Mouse (Mus musculus) heart, adult 8-10 months (tissue): Measurements from ENCODE around the gene Coil. TPM values are rescaled to one million over a fixed set of nuclear protein-coding genes. Genes with fewer than 3 reads are reported as not detected.

Source experiments
- DNase-seq: peaks from one replicate; pipeline ENCODE4 v3.0.0; 2022; ENCODE audit warnings: low spot score
- total RNA-seq, 4 experiments: library from RNA; stranded (reverse); gene quantifications; 2 replicates each; pipeline ENCODE4 v1.2.4; 2022

Coil gene
- 1 to 10 TPM; 4.2 to 5.4 (median 4.8) TPM for total RNA-seq

DNA sequence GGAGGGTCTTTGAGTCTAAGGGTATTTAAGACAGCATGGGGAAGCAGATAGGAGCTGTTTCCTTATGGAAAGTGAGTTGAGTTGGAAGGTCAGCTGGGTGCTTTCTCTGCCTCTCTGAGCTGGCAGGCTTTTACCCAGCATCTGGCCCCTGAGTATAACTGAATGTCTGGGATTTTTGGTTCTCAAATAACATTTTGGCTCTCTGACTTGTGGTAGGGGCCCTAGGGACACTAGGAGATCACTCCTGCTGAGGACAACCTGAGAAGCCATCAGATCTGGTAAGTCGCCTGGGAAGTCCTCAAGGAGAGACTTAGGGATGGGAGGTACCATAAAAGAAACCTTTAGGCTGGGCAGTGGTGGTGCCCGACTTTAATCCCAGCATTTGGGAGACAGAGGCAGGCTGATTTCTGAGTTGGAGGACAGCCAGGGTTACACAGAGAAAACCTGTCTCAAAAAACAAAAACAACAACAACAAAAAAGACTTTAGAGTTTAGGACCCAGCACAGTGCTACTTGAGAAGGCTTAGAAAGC is at the start of gene Coil:
Gene Coil, plus strand, starts transcription at position 51 of the 531 bp plus-strand sequence.
- no peak for DNase-seq

DNA sequence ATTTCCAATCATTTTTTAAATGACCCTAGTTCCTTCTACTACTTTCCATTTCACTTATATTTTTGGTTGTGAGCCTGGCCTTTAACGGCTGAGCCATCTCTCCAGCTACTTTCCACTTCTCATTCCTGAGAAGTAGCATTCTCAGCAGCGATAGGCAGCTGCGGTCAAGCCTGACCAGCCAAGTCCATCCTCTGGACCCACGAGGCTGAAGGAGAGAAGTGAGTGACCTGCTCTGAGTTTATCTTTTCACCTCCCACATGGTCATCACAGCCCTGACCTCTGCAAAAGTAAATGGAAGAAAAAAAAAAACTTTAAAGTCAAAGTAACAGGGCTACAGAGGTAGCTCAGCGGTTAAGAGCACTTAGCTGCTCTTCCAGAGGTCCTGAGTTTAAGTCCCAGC is 43.5 kb upstream of the Coil start:
- no peak for DNase-seq

DNA sequence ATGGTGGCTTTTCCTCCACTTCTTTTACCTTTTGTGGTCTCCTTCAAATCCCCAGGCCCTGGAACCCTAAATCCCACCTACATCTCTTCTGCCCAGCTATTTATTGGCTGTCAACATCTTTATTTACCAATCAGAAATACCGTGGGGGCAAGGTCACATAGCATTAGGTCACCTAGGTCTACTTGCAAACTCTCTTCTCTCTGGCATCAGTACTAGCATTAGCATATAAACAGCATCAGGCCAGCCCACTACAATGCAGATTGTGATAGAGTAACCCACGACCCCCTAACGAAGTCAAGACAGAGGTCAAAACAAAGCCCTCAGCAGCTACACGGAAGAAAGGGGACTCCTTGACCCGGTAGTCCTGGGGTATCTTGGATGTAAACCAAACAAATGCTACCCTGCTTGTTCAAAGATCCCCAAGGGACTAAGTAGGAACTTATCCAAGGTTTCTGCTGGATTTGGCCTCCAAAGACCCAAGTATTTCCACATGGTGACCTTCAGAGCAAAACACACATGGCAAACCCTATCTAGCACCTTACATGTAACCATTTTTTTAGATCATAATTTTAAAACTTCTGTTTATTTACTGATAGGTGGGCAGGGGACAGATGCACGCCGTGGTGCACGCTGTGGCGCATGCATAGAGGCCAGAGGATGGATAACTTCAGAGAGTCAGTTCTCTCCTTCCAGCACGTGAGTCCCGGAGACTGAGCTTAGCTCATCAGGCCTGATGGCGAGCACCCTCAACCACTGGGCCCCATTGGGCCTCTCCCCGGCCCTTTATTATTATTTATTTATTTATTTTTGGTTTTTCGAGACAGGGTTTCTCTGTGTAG is 38.1 kb upstream of the Coil start:
- DNase-seq: no peak

DNA sequence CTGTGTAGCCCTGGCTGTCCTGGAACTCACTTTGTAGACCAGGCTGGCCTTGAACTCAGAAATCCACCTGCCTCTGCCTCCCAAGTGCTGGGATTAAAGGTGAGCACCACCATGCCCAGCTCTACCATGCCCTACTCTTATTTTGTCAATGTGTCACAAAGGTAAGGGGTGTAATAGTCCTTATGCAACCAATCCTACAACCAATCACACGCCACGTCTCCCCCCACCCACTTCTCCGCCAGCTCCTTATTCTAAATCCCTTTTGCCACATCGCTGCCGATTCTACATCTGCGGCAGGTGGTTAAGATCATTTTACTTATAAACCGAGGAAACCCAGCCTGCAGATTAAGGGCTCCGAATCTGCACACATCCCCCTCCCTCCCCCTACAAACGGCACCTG is 37.0 kb upstream of the Coil start:
- no peak for DNase-seq

DNA sequence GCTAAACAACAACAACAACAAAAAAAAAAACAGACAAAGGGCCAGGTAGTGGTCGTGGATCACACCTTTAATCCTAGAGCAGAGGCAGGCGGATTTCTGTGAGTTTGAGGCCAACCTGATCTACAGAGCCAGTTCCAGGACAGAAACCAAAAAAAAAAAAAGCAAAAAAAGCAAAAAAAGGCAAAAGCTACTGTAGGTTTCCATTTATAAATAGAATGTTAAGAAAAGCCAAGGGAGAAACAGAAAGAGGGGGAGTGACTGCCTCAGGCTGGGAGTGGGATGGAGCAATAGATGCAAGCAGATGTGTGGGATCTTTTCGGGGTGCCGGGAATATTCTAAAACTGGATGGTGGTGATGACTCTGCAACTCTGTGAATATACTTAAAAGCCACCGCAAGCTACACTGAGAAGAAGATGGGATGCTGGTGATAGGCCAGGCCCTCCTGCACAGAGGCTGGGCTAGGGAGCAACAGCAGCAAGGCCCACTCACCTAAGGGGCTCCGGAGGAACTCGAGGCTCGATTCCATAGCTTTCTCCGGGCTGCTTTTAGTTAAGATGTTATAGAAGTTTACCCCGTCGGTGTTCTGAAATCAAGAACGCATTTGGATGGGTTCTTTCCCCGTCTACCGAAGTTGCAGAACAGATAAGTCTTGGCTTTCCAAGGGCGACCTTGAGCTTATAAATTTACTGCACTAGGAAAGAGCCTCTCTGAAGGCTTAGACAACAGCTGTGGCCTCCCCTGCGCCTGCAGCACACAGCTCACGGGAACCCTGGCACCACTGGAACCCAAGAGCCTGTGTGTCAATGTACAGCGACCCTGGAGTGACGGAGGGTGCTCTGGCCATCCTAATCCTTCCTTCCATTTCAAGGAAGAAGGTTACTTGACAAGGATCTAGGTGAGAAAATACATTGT is 35.7 kb upstream of the Coil start:
- no peak for DNase-seq

DNA sequence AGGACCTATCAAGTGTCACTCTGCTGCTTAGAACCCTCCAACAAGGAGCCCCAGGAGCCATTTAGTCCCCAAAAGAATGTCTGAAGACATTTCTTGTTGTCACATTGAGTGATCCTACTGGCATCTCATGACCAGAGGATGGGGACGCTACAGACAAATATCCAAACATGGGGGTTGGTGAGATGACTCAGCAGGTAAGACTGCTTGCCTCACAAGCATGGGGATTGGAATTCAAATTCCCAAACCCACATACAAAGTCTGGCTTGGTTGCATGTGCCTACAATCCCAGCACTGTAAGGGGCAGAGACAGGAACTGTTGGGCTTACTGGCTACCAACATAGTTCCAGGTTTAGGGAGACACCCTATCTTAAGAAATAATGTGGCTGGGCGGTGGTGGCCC is 32.2 kb upstream of the Coil start:
- DNase-seq: no peak

DNA sequence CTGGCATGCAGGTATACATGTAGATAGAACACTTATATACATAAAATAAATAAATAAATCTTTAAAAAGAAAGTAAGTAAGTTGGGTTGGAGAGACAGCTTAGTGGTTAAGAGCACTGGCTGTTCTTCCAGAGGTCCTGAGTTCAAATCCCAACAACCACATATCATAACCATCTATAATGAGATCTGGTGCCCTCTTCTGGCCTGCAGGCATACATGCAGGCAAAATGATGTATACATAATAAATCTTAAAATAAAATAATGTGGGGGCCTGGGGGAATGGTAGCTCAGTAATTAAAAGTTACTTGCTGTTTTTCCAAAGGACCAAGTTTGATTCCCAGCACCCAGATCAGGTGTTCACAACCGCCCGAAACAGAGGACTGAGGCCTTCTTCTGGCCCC is 31.3 kb upstream of the Coil start:
- no peak for DNase-seq

DNA sequence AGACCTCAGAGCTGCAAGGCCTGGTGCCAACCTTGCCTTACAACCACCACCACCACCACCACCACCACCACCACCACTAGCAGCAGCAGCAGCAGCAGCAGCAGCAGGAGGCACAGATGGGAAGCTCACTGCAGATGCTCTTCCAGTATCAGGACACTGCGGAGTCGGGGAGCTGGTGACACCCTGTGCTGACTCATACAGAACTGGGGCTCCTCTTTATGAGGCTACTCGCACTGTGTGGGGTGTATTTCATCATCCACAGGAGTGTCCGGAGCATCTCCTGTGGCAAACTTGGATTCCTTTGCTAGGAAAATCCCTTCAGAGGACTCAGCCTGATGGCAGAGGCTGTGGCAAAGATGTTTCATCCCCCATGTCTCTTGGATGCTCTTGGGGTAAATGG is 30.4 kb upstream of the Coil start:
- no peak for DNase-seq

DNA sequence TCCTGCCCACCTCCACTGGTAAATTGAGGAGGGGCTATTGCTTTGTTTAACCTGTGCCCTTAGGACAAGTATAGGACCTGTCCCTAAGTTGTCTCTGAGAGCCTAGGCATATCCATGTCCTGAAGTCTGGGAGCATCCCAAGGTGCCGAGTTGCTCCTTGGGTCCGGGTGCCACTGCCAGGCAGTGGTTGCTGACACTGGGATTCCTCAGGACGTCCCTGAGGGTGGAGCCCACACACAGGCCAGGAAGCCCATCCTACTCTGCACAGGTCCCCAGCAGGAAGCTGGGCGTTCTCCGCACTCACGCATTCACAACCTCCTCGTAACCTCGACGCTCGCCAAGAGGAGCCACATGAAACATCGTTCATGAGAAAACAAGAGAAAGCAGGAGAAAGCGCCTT is 28.6 kb upstream of the Coil start:
- no peak for DNase-seq

DNA sequence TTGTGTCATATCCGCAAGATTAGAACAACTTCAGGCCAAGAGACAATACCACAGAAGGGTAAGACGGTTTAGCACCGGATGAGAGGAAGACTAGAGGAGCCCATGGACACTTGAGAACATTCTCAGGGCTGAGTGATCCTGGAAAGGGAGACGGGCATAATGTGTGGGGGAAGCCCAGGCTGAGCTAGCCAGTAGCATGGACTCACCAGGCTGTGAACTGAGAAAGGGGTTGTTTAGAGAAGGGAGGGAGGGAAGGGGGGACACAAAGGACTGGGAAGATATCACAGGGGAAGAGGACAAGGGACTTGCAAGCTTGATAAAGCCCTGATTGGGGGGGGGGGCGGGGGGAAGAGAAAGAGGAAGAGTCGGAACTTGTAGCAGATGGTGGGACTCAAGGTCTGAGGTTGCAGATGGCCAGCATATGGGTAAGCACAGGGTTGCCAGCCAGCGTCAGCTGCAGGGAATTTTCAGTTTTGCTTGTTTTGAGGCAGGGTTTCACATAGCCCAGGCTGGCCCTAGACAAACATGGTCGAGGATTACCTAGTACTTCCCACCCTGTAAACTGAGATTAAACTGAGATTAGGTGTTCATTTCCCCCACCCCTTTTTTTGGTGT is 24.0 kb upstream of the Coil start:
- no peak for DNase-seq

DNA sequence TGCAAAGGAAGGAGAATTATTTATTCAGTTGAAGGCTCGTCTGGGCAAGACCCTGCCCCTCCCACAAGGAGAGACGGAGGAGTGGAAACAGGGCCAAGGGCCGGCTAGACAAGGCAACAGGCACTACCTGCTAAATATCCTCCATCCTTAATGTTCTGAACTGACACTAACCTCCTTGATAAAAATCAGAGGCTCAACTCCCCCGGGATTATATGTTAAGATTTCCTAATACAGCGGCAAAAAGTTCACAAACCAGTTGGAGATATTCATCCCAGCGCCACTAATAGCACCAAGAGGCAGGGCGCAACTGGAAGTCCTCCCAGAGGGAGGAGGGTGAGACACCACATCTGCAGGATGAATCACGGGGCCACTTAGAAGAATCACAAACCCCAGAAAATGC is 21.2 kb upstream of the Coil start:
- DNase-seq: no peak

DNA sequence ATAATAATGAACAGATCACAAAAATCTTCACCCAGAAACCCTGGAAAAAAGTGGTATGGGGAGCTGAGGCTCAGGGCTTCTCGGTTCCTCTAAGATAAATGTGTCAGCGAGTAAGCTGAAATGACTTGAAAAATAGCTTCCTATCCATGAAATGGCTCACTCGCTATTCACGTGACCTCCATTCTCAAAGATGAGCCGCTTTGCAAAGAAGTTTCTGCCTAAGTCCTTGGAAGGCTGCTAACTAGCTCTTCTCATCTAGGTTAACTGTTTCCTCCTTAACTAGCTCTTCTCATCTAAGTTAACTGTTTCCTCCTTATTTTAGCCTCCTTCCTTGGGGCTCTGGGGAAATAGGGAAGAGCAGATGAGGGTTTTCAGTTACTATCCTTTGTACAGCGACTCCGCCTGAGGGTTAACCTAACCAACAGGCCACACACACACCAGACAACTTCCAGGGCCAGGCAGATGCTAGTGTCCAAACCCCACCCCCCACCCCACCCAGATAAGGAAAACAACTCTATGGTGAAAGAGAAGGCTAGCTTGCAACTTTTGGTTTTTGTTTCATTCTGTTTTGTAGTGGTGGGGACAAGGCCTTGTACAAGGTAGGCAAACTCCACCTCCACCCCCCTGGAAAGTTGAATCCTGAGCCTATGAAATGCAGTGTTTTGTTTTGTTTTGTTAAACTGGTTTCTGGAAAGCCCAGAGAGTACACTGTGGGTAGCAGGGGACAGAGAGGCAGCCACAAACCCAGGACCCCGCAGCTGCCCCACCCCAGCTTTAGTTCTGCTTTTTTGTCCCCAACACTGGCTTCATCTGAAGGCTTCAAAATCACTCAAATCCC is 20.0 kb upstream of the Coil start:
- no peak for DNase-seq

DNA sequence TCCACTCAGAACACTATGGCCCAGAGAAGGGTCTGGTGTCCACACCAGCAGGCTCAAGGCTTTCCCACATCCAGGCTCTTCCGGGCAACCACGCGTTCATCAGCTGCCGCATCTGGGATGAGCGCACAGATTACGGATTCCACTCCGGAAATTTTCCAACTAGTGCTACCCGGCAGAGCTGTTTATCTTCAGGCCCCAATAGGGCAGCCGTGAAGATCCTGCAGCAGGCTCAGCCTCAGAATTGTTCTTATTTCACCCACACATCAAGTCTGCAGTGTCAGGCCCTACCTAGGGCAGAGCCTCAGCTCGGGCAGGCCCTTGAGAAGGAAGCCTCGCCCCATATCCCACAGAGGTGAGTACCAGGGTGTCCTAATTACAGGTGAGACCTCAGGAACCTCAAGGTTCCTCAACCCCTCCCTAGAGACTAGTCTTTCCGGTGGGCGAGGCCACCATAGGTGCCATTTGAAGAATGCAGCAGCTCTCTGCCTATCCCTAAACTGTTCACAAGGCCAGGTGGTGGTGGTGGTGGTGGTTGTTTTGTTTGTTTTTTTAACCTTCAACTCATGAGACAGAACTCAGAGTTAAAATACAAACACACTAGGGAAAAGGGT is 19.3 kb upstream of the Coil start:
- DNase-seq: no peak

DNA sequence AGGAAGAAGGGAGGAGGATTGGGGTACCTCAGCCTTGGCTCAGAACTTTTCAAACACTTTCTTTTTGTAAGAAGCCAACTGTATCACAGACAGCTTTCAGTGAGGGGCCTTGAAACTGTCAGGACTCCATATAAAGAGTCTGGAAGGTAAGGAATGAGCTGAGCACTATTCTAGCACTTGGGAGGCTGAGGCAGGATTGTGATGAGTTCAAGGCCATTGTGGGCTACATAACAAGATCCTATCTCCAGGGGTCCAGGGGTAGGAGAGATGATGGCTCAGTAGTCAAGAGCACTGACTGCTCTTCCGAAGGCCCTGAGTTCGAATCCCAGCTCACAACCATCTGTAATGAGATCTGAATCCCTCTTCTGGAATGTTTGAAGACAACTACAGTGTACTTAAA is 18.5 kb upstream of the Coil start:
- DNase-seq: no peak

DNA sequence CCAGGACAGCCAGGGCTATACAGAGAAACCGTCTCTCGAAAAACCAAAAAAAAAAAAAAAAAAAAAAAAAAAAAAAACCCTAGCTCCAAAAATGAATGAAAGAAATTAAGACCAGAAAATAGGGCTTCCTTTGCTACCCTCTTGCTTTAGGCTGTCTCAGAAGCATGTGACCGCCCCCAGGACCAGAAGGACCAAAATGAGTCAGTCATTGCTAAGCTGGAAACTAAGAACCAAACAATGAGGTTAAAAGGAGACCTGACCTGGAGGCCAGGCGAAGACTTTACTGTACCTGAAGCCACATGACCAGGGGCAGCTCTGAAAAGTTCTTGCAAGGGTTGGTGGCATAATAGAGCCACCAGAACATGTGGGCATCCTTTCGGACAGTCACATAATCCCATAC is 17.9 kb upstream of the Coil start:
- DNase-seq: no peak

DNA sequence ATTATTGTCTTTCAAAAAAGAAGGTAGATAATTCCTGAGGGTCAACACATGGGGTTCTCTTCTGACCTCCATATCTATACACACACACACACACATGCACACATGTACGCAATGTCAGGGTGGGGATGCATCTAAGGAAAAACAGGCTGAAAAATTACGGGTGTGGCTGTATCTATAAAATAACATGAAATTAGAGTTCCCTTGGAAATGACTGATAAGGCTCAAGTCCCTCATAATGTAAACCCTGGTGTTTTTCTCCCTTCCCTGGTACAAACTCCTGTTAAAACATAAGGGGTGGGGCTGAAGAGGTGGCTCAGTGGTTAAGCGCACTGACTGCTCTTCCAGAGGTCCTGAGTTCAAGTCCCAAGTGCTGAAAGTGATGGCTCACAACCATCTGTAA is 16.5 kb upstream of the Coil start:
- DNase-seq: no peak

DNA sequence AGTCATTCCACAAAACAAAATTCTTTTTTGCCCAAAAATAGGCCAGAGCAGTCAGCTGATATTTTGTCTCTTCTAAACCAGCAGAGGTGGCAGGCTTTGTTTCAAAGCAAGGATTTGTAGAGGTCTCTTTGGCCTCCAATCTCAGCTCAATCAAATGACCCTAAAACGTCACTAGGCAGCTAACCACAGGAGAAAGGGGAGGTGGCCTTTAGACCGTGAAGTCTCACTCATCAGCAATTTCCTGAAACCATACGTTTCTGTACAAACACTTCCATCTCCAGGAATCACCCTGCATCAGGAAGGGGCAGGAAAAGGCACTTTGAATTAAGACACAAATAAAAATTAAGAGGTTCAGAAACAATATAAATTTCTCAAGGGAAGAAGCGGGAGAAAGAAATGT is 15.2 kb upstream of the Coil start:
- no peak for DNase-seq

DNA sequence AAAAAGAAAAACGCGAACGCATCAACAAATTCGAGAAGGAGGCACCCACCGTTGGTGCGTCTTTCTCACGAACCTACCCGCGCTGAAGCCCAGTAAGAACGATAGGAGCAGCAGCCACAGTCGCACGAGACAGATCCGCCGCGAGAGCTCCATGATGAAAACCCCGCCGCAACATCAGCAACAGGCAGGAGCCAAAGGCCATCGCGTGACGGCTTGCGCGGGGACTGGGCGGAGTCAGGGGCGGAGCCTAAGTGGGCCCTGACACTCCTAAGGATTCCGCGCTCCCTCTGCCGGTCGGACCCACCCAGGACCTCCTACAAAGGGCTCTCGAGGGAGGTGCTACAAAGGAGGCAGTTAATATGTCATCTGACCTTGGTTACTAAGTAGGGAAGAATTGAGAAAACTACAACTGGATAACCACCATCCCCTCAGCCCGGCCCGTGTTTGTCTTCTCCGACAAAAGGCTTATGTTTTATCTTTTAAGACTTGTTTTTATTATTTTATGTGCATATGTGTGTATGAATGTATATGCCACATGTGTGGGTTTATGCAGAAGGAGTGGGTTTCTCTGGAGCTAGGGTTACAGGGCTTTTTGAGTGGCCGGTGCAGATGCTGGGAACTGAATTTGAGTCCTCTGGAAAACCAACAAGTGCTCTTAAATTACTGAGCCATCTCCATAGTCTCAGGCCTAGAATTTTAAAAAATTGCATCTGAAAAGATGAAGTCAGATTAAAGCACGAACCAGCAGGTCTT is 14.7 kb upstream of the Coil start, which contains the start of gene Scpep1:
Gene Scpep1, minus strand, starts transcription at position 249 of the 753 bp plus-strand sequence.
- DNase-seq: peak; percentile 98

DNA sequence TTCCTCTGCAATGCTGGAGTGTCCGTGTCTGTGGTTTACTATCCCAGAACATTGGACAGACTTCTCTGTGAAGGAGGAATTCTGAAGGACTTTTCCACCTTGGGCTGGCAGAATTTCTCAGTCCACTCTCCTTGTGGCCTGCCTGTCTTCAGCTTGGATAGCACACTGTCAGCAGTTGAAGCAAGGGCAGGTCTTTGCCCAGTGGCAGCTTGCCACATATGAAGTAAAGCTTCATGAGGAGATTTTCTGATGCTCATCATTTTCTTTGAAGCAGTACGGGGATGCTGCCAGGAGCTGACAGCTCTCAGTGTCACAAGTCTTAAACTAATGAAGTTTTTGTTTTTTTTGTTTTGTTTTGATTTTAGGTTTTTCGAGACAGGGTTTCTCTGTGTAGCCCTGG is 11.2 kb upstream of the Coil start:
- no peak for DNase-seq

DNA sequence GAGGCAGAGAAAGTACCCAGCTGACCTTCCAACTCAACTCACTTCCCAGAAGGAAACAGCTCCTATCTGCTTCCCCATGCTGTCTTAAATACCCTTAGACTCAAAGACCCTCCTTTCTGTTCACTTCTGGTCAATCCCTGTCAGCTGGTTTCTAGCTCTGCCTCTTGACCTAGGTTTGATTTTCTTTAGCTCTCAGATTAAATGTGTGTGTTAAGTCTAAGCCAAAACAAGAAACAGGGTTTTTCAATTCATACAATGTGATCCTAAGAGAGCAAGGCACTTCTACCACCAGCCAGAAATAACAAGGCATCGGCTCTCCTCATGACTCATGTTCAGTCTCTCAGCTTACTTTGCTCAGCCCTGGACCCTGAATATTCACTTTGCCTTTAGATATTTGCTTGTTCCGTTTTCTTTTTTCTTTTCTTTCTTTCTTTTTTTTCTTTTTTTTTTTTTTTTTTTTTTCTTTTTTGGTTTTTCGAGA is 3.1 kb upstream of the Coil start, which contains the start of gene Elobl:
Gene Elobl, minus strand, starts transcription at position 51 of the 481 bp plus-strand sequence.
- no peak for DNase-seq
